Mouse (Mus musculus): Measurements from ENCODE around the gene Mta1. TPM values are rescaled to one million over a fixed set of nuclear protein-coding genes. Genes with fewer than 3 reads are reported as not detected.

The Mta1 gene
- polyA plus RNA-seq, 1 experiment from 2014 or later: 26.4 TPM

DNA sequence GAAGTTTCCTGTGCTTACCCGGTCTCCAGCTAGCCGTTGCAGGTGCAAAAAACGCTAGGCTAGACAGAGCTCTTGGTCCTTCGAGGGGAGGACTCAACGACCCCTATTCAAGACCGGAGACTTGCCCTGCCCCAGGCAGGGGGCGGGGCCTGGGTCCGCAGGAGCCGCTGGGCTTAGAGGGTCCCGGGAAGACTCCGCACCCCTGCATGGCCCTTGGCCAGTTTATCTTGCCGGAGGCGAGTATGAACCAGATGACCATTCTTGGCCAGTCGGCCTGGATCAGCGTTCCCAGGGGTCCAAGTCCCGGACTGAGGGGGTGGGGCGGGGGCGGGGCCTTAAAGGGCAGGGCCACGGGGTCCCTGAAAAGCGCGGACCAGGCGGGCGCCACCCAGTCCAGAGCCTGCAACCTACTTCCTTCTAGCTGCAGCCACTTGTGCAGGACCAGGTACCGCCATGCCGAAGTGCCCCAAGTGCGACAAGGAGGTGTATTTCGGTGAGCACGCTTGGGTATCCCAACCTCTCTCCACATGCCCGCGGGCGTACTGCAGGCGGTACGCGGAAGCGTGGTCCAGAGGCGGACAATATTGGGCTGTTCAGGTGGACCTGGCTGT is 53.7 kb downstream of the Mta1 start:
- Histone ChIP-seq H3K4me2 (ENCODE audit: low read depth, severe bottlenecking) (peak overlapping the region; percentile 86), H3K36me3 (ENCODE audit: control insufficient read depth, insufficient read depth, low read length) (no peaks in the 10 kb centered on the region), H3K9ac (ENCODE audit: low read length) (peak overlapping the region; percentile 35), H3K9me3 (ENCODE audit: control insufficient read depth, low read length) (no peaks in the 10 kb centered on the region), H3K27ac (replicated peaks; ENCODE audit: low read depth, low read length) (no peak overlapping the region), H3K4me1 (ENCODE audit: control insufficient read depth, insufficient read depth, low read length) (peaks cover 4% of the 10 kb centered on the region), H3K4me3 (ENCODE audit: low read depth, low read length) (peak overlapping the region; percentile 43), H3K27me3 (ENCODE audit: control insufficient read depth, insufficient read depth, low read length) (peaks cover 24% of the 10 kb centered on the region)
- WGBS: 2% methylated on average over 36 of the region's 36 CpGs
- DNase-seq (ENCODE audit: low spot score) (peak; percentile 64), ATAC-seq (ENCODE audit: insufficient number of reproducible peaks, low FRiP score, low TSS enrichment, low read depth) (no peak)

DNA sequence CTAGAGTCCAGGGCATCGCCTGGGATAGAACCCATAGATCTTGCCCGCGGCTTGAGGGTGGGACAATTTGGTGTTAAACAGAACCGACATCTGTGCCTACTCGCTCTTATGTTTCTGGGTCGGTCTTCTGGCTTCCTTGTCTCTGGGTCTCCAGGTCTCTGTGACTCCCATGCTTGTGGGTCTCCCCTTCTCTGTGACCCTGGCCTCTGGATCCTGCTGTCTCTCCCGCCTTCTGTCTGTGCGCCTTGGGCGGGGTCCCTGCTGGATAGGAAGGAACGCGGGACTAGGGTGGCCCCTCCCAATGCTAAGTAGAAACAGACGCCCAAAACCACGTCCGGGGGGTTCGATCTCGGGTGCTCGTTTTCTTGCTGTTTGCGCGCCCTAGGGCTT is 54.2 kb downstream of the Mta1 start:
- Histone ChIP-seq H3K9me3 (ENCODE audit: control insufficient read depth, low read length) (no peaks in the 10 kb centered on the region), H3K36me3 (ENCODE audit: control insufficient read depth, insufficient read depth, low read length) (no peaks in the 10 kb centered on the region), H3K4me1 (ENCODE audit: control insufficient read depth, insufficient read depth, low read length) (peaks cover 9% of the 10 kb centered on the region), H3K27ac (replicated peaks; ENCODE audit: low read depth, low read length) (no peak overlapping the region), H3K4me2 (ENCODE audit: low read depth, severe bottlenecking) (peak overlapping the region; percentile 86), H3K9ac (ENCODE audit: low read length) (peak overlapping the region; percentile 35), H3K27me3 (ENCODE audit: control insufficient read depth, insufficient read depth, low read length) (peaks cover 20% of the 10 kb centered on the region), H3K4me3 (ENCODE audit: low read depth, low read length) (peak overlapping the region; percentile 43)
- ATAC-seq (ENCODE audit: insufficient number of reproducible peaks, low FRiP score, low TSS enrichment, low read depth) (no peak), DNase-seq (ENCODE audit: low spot score) (no peak)
- 19% methylated on average over 19 of the region's 19 CpGs for WGBS

DNA sequence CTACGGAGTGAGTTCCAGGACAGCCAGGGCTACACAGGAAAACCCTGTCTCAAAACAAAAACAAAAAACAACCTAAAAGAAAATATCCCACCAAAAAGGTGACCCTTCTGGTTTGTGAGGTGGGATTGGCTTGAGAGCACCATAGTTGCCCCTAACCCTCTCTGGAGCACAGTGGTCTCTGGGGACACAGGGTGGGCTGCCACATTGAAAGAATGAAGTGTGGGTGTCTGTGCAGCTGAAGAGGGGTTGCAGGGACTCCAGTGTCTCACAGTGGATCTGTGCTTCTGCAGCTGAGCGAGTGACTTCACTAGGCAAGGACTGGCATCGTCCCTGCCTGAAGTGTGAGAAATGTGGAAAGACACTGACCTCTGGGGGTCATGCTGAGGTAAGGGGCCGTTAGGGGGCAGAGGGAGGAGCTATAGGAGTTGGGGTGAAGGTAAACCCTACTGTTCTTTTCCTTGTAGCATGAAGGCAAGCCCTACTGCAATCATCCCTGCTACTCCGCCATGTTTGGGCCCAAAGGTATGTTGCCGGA is 55.0 kb downstream of the Mta1 start:
- ATAC-seq (ENCODE audit: insufficient number of reproducible peaks, low FRiP score, low TSS enrichment, low read depth) (no peak), DNase-seq (ENCODE audit: low spot score) (no peak)
- Histone ChIP-seq H3K27ac (replicated peaks; ENCODE audit: low read depth, low read length) (no peak overlapping the region), H3K27me3 (ENCODE audit: control insufficient read depth, insufficient read depth, low read length) (peaks cover 16% of the 10 kb centered on the region), H3K4me2 (ENCODE audit: low read depth, severe bottlenecking) (no peak overlapping the region), H3K4me1 (ENCODE audit: control insufficient read depth, insufficient read depth, low read length) (peaks cover 9% of the 10 kb centered on the region), H3K9me3 (ENCODE audit: control insufficient read depth, low read length) (no peaks in the 10 kb centered on the region), H3K4me3 (ENCODE audit: low read depth, low read length) (no peak overlapping the region), H3K36me3 (ENCODE audit: control insufficient read depth, insufficient read depth, low read length) (no peaks in the 10 kb centered on the region), H3K9ac (ENCODE audit: low read length) (no peak overlapping the region)
- WGBS: 75% methylated on average over 6 of the region's 6 CpGs

DNA sequence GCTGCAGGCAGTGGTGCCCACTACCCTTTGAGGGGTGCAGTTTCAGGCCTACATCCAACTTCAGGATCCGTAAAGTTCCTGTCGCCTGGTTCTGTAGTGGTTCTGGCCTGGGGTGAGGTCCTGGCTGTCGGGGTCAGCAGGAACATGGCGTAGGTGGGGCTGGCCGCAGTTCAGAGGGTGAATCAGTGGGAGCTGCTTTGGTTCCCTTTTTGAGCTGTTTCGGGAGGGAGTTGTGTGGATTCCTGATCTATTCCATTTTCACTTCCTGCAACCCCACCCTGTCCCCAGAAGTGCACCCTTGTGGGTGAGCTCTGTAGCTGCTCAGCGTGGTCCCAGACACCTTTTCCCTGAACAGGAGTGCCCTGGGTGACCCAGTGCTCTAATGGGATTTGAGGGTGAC is 55.9 kb downstream of the Mta1 start:
- WGBS: 93% methylated on average over 7 of the region's 7 CpGs
- H3K36me3 ChIP-seq (ENCODE audit: control insufficient read depth, insufficient read depth, low read length): no peaks in the 10 kb centered on the region

DNA sequence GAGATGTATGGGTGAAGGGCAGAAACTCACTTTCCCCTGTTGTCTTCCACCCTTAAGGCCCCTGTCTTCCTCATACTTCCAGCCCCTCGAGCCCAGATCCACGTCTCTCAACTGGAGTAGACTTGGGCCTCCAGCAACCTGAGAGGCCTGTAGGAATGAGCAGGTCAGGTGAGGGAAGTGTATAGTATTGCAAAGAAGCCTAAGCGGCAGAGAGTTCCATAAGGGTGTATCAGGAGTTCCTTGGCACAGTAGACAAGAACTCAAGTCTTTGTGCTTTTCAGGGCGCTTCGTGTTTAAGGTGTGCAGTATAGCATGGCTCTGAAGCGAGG is 56.6 kb downstream of the Mta1 start:
- no peak overlapping the region for H3K27ac ChIP-seq (replicated peaks; ENCODE audit: low read depth, low read length)
- H3K27me3 ChIP-seq (ENCODE audit: control insufficient read depth, insufficient read depth, low read length): peaks cover 12% of the 10 kb centered on the region
- DNase-seq (ENCODE audit: low spot score): no peak
- H3K4me2 ChIP-seq (ENCODE audit: low read depth, severe bottlenecking): peak overlapping the region; percentile 84; the same call in 1 of the 2 replicates
- no peak overlapping the region for H3K4me3 ChIP-seq (ENCODE audit: low read depth, low read length)
- peaks cover 9% of the 10 kb centered on the region for H3K4me1 ChIP-seq (ENCODE audit: control insufficient read depth, insufficient read depth, low read length)
- peak overlapping the region; percentile 59; the same call in 1 of the 2 replicates for H3K9ac ChIP-seq (ENCODE audit: low read length)
- 72% methylated on average over 6 of the region's 6 CpGs for WGBS
- ATAC-seq (ENCODE audit: insufficient number of reproducible peaks, low FRiP score, low TSS enrichment, low read depth): no peak
- H3K9me3 ChIP-seq (ENCODE audit: control insufficient read depth, low read length): no peaks in the 10 kb centered on the region
- H3K36me3 ChIP-seq (ENCODE audit: control insufficient read depth, insufficient read depth, low read length): no peaks in the 10 kb centered on the region

More for the DNA sequence above, 55.9 kb downstream of the Mta1 start:
- DNase-seq (ENCODE audit: low spot score) (no peak), ATAC-seq (ENCODE audit: insufficient number of reproducible peaks, low FRiP score, low TSS enrichment, low read depth) (no peak)
- Histone ChIP-seq H3K4me3 (ENCODE audit: low read depth, low read length) (no peak overlapping the region), H3K9me3 (ENCODE audit: control insufficient read depth, low read length) (no peaks in the 10 kb centered on the region), H3K4me1 (ENCODE audit: control insufficient read depth, insufficient read depth, low read length) (peaks cover 9% of the 10 kb centered on the region), H3K27me3 (ENCODE audit: control insufficient read depth, insufficient read depth, low read length) (peaks cover 16% of the 10 kb centered on the region), H3K9ac (ENCODE audit: low read length) (no peak overlapping the region), H3K27ac (replicated peaks; ENCODE audit: low read depth, low read length) (no peak overlapping the region), H3K4me2 (ENCODE audit: low read depth, severe bottlenecking) (no peak overlapping the region)

DNA sequence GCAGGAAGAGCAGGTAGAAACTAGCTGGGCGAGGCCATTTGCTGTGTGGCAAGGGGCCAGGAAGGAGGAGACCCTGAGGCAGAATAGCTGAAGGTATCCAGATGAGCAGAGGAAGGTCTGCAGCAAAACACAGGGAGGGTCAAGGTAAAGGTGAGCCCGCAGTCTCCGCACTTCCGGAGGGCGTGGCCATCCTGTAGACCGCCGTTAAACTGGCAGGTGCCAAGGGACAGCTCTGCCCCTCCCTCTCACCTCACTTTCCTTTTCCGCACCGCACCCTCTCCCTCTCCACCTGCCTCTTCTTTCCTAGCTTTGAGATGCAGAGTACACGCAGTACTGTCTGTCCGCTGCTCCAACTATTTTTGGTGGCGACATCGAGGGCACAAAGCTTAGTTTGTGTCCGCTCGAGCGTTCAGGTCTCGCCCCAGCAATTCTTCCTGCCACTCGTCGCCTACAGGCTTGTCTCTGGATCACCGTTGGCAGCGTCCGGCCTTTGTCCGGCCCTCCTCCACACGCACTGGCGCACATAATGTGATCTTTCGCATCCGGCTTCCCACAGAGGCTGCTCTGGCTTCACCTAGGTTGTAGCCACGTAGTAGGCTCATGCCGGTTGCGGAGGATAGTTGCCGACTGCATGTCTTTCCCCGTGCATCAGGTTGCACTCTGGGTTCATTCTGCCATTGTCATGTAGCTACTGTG is 57.1 kb downstream of the Mta1 start:
- Histone ChIP-seq H3K4me3 (ENCODE audit: low read depth, low read length) (peak overlapping the region; percentile 32), H3K9me3 (ENCODE audit: control insufficient read depth, low read length) (no peaks in the 10 kb centered on the region), H3K9ac (ENCODE audit: low read length) (peak overlapping the region; percentile 59), H3K27me3 (ENCODE audit: control insufficient read depth, insufficient read depth, low read length) (peaks cover 12% of the 10 kb centered on the region), H3K27ac (replicated peaks; ENCODE audit: low read depth, low read length) (no peak overlapping the region), H3K4me2 (ENCODE audit: low read depth, severe bottlenecking) (peak overlapping the region; percentile 84), H3K36me3 (ENCODE audit: control insufficient read depth, insufficient read depth, low read length) (no peaks in the 10 kb centered on the region), H3K4me1 (ENCODE audit: control insufficient read depth, insufficient read depth, low read length) (peaks cover 9% of the 10 kb centered on the region)
- WGBS: 6% methylated on average over 32 of the region's 32 CpGs
- DNase-seq (ENCODE audit: low spot score) (peak; percentile 67), ATAC-seq (ENCODE audit: insufficient number of reproducible peaks, low FRiP score, low TSS enrichment, low read depth) (no peak)

DNA sequence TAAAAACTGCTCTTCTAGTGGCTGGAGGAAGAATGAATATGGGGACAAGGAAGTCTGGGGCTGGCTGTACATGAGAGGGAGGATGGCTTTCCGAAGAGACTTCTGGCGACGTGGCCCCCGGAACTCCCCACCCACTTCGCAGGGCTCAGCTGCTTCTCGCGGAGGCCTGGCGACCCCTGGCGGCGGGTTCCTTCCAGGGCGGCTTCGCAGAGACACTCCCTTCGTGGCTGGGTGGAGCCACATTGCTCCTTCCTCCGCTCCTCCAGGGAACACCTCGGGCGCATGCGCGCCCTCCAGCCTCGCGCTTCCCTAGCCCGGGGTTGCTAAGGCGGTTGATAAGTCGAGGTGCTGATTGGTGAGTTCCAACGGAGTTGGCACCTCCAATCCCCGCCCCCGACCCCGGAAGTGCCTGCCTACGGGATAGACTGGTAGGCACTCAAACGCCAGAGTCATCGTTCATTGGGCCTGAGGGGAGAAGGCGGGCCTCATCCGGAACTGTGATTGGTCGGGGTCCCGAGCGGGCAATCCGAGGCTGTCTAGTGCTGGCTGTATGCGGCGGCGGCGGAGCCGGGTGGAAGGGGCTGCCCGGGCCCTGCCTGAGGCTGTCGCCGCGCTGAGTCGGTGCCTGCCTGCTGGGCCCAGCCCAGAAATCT is 57.9 kb downstream of the Mta1 start, which contains the start of gene Tedc1:
Tedc1 (plus strand) TSS at position 535 of the 653 bp plus-strand sequence.
- Histone ChIP-seq H3K27ac (replicated peaks; ENCODE audit: low read depth, low read length) (no peak within 1 kb of the TSS), H3K4me3 (ENCODE audit: low read depth, low read length) (peak within 1 kb of the TSS; percentile 62), H3K4me1 (ENCODE audit: control insufficient read depth, insufficient read depth, low read length) (peaks cover 9% of the 10 kb centered on the region), H3K9me3 (ENCODE audit: control insufficient read depth, low read length) (no peaks in the 10 kb centered on the region), H3K9ac (ENCODE audit: low read length) (peak within 1 kb of the TSS; percentile 59), H3K36me3 (ENCODE audit: control insufficient read depth, insufficient read depth, low read length) (0 out of 2 replicates have a peak, but pooled peaks cover 2% of the 10 kb centered on the region), H3K27me3 (ENCODE audit: control insufficient read depth, insufficient read depth, low read length) (peaks cover 6% of the 10 kb centered on the region), H3K4me2 (ENCODE audit: low read depth, severe bottlenecking) (peak within 1 kb of the TSS; percentile 84)
- ATAC-seq (ENCODE audit: insufficient number of reproducible peaks, low FRiP score, low TSS enrichment, low read depth) (peak; percentile 94), DNase-seq (ENCODE audit: low spot score) (peak; percentile 99)
- under 1% methylated on average over 46 of the region's 46 CpGs for WGBS

DNA sequence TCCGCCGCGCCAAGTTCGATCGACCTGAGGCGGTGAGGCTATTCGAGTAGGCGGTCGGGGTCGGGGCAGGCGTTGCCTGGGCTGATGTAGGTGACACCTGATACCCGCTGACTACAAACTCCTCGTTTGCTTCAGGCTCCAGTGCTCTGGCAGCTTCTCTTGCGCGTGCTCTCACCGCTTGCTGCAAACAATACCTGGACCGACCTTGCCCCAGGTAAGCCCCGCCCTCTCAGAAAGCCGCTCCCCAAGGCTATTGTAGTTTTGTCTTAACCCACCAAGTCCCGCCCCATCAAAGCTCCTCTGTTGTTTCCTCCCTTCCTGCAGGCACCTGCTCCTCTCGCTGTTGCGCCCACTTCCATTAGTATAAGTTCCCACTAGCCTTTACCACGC is 58.5 kb downstream of the Mta1 start:
- peak overlapping the region; percentile 62 for H3K4me3 ChIP-seq (ENCODE audit: low read depth, low read length)
- H3K4me2 ChIP-seq (ENCODE audit: low read depth, severe bottlenecking): peak overlapping the region; percentile 81
- H3K9me3 ChIP-seq (ENCODE audit: control insufficient read depth, low read length): no peaks in the 10 kb centered on the region
- WGBS: under 1% methylated on average over 23 of the region's 23 CpGs
- H3K9ac ChIP-seq (ENCODE audit: low read length): peak overlapping the region; percentile 50
- DNase-seq (ENCODE audit: low spot score) (no peak), ATAC-seq (ENCODE audit: insufficient number of reproducible peaks, low FRiP score, low TSS enrichment, low read depth) (no peak)
- 0 out of 2 replicates have a peak, but pooled peaks cover 2% of the 10 kb centered on the region for H3K36me3 ChIP-seq (ENCODE audit: control insufficient read depth, insufficient read depth, low read length)
- H3K27me3 ChIP-seq (ENCODE audit: control insufficient read depth, insufficient read depth, low read length): 0 out of 2 replicates have a peak, but pooled peaks cover 2% of the 10 kb centered on the region
- H3K4me1 ChIP-seq (ENCODE audit: control insufficient read depth, insufficient read depth, low read length): peaks cover 9% of the 10 kb centered on the region
- H3K27ac ChIP-seq (replicated peaks; ENCODE audit: low read depth, low read length): no peak overlapping the region

All from limb, embryonic 11.5 days (tissue).